Mouse (Mus musculus) hindbrain, embryonic 16.5 days (tissue): ENCODE results near the gene Gsto2. TPM values are rescaled to one million over a fixed set of nuclear protein-coding genes. Genes with fewer than 3 reads are reported as not detected.

Experiments
- ATAC-seq: fragments of 200-750 bp; cut with Nextera tagmentation; 2 replicates; pipeline ENCODE4 v1.8.0; 2017; ENCODE audit warnings: moderate TSS enrichment, moderate library complexity
- H3K27ac ChIP-seq: fragments of 300-500 bp; sonication (generic); 2 replicates; pipeline ENCODE4 v1.5.1; 2014; ENCODE audit warnings: low read depth, mild to moderate bottlenecking, control low read depth, low read length, moderate library complexity
- H3K27me3 ChIP-seq: fragments of 300-500 bp; sonication (generic); replicated peaks from 2 replicates; pipeline ENCODE4 v1.6.1; 2014; ENCODE audit warnings: low read length; ENCODE audit not compliant: control insufficient read depth, insufficient read depth
- H3K36me3 ChIP-seq: fragments of 300-500 bp; sonication (generic); 2 replicates; pipeline ENCODE4 v1.6.1; 2014; ENCODE audit warnings: mild to moderate bottlenecking, low read length, moderate library complexity, mixed read lengths; ENCODE audit not compliant: control insufficient read depth, insufficient read depth
- H3K4me1 ChIP-seq: fragments of 300-500 bp; sonication (generic); 2 replicates; pipeline ENCODE4 v1.6.1; 2014; ENCODE audit warnings: low read depth, low read length; ENCODE audit not compliant: control insufficient read depth, insufficient read depth
- H3K4me2 ChIP-seq: fragments of 300-500 bp; sonication (generic); 2 replicates; pipeline ENCODE4 v1.6.1; 2014; ENCODE audit warnings: mild to moderate bottlenecking, low read length, control low read depth, moderate library complexity
- H3K4me3 ChIP-seq: fragments of 300-500 bp; sonication (generic); 2 replicates; pipeline ENCODE4 v1.5.1; 2014; ENCODE audit warnings: mild to moderate bottlenecking, low read length, control low read depth, moderate library complexity
- H3K9ac ChIP-seq: fragments of 300-500 bp; sonication (generic); 2 replicates; pipeline ENCODE4 v1.6.1; 2014; ENCODE audit warnings: low read depth, mild to moderate bottlenecking, control low read depth, low read length, moderate library complexity
- H3K9me3 ChIP-seq: fragments of 300-500 bp; sonication (generic); 2 replicates; pipeline ENCODE4 v1.6.1; 2014; ENCODE audit warnings: mild to moderate bottlenecking, low read length, moderate library complexity; ENCODE audit not compliant: control insufficient read depth
- WGBS: fragments of 180-500 bp; shearing (Covaris S2); extraction: QIAGEN DNeasy Blood & Tissue Kit; methylation state at CpG from one replicate; pipeline ENCODE4 v1.1.7; 2014; 5-methylcytosine and 5-hydroxymethylcytosine counted together
- polyA plus RNA-seq: library from polyadenylated mRNA; unstranded; fragments of >200 nt; fragmentation: Nextera tagmentation; extraction: Ambion mirVana; gene quantifications from 2 replicates; pipeline ENCODE4 v1.2.1, GENCODE M21; 2015

The Gsto2 gene
- polyA plus RNA-seq, 1 experiment from 2014 or later = 1.2 TPM

- no peak for ATAC-seq
- H3K9me3 ChIP-seq = no peaks in the 10 kb centered on the region
- H3K4me2 ChIP-seq = no peak overlapping the region
- H3K27ac ChIP-seq = no peak overlapping the region
- no peaks in the 10 kb centered on the region for H3K27me3 ChIP-seq
- no peak overlapping the region for H3K9ac ChIP-seq
- 91% methylated on average over 11 of the region's 11 CpGs for WGBS
- H3K4me1 ChIP-seq = no peaks in the 10 kb centered on the region
- H3K4me3 ChIP-seq = no peak overlapping the region
- no peaks in the 10 kb centered on the region for H3K36me3 ChIP-seq
Measured at GRCm38 (mm10) chr19:47885886-47886285, 20.6 kb downstream of the Gsto2 start.

- no peak overlapping the region for H3K9ac ChIP-seq
- H3K36me3 ChIP-seq = no peaks in the 10 kb centered on the region
- H3K9me3 ChIP-seq = no peaks in the 10 kb centered on the region
- no peaks in the 10 kb centered on the region for H3K4me1 ChIP-seq
- H3K4me3 ChIP-seq = no peak overlapping the region
- H3K27ac ChIP-seq = no peak overlapping the region
- H3K27me3 ChIP-seq = no peaks in the 10 kb centered on the region
- H3K4me2 ChIP-seq = no peak overlapping the region
- 79% methylated on average over 7 of the region's 7 CpGs for WGBS
- ATAC-seq = no peak
Measured at GRCm38 (mm10) chr19:47886617-47887016, 21.3 kb downstream of the Gsto2 start.

- 74% methylated on average over 10 of the region's 10 CpGs for WGBS
- H3K4me2 ChIP-seq = no peak overlapping the region
Measured at GRCm38 (mm10) chr19:47887417-47887816, 22.1 kb downstream of the Gsto2 start.

GRCm38 (mm10) chr19:47888037-47888436 lies 22.7 kb downstream of the Gsto2 start:
- WGBS = 92% methylated on average over 8 of the region's 8 CpGs

More at GRCm38 (mm10) chr19:47887417-47887816, 22.1 kb downstream of the Gsto2 start:
- Histone ChIP-seq H3K4me1 (no peaks in the 10 kb centered on the region), H3K9me3 (no peaks in the 10 kb centered on the region), H3K27me3 (no peaks in the 10 kb centered on the region), H3K27ac (no peak overlapping the region), H3K4me3 (no peak overlapping the region), H3K36me3 (no peaks in the 10 kb centered on the region), H3K9ac (no peak overlapping the region)
- ATAC-seq = peak; percentile 32; the same call in 1 of the 2 replicates

GRCm38 (mm10) chr19:47890489-47891130 lies 25.3 kb downstream of the Gsto2 start:
- 74% methylated on average over 10 of the region's 10 CpGs for WGBS
- H3K9ac ChIP-seq = no peak overlapping the region
- H3K27me3 ChIP-seq = no peaks in the 10 kb centered on the region
- no peak for ATAC-seq
- H3K9me3 ChIP-seq = no peaks in the 10 kb centered on the region
- no peak overlapping the region for H3K4me3 ChIP-seq
- no peak overlapping the region for H3K4me2 ChIP-seq
- no peak overlapping the region for H3K27ac ChIP-seq
- peaks cover 1% of the 10 kb centered on the region; the same call in 1 of the 2 replicates for H3K36me3 ChIP-seq
- H3K4me1 ChIP-seq = no peaks in the 10 kb centered on the region

More at GRCm38 (mm10) chr19:47888037-47888436, 22.7 kb downstream of the Gsto2 start:
- Histone ChIP-seq H3K9me3 (no peaks in the 10 kb centered on the region), H3K4me1 (no peaks in the 10 kb centered on the region), H3K27me3 (no peaks in the 10 kb centered on the region), H3K4me3 (no peak overlapping the region), H3K36me3 (no peaks in the 10 kb centered on the region), H3K27ac (no peak overlapping the region), H3K9ac (no peak overlapping the region), H3K4me2 (no peak overlapping the region)
- ATAC-seq = no peak

- H3K9ac ChIP-seq = no peak overlapping the region
- no peaks in the 10 kb centered on the region for H3K27me3 ChIP-seq
- H3K27ac ChIP-seq = no peak overlapping the region
- H3K4me2 ChIP-seq = no peak overlapping the region
- H3K4me3 ChIP-seq = no peak overlapping the region
- 86% methylated on average over 11 of the region's 11 CpGs for WGBS
- peaks cover 2% of the 10 kb centered on the region; the same call in 1 of the 2 replicates for H3K36me3 ChIP-seq
- H3K4me1 ChIP-seq = no peaks in the 10 kb centered on the region
- H3K9me3 ChIP-seq = no peaks in the 10 kb centered on the region
- ATAC-seq = no peak
Measured at GRCm38 (mm10) chr19:47891562-47892312, 26.4 kb downstream of the Gsto2 start.

GRCm38 (mm10) chr19:47893092-47893491 lies 27.8 kb downstream of the Gsto2 start:
- H3K27ac ChIP-seq = no peak overlapping the region
- H3K36me3 ChIP-seq = peaks cover 6% of the 10 kb centered on the region; the same call in 1 of the 2 replicates
- no peaks in the 10 kb centered on the region for H3K27me3 ChIP-seq
- no peaks in the 10 kb centered on the region for H3K9me3 ChIP-seq
- no peak overlapping the region for H3K4me3 ChIP-seq
- H3K9ac ChIP-seq = no peak overlapping the region
- ATAC-seq = no peak
- 93% methylated on average over 6 of the region's 6 CpGs for WGBS
- H3K4me2 ChIP-seq = no peak overlapping the region
- H3K4me1 ChIP-seq = no peaks in the 10 kb centered on the region

GRCm38 (mm10) chr19:47898472-47899079 lies 33.2 kb downstream of the Gsto2 start:
- Histone ChIP-seq H3K4me2 (no peak overlapping the region), H3K36me3 (peaks cover 6% of the 10 kb centered on the region; the same call in 1 of the 2 replicates), H3K4me1 (no peaks in the 10 kb centered on the region; the same call in 1 of the 2 replicates), H3K9ac (no peak overlapping the region), H3K27me3 (no peaks in the 10 kb centered on the region), H3K4me3 (no peak overlapping the region), H3K9me3 (no peaks in the 10 kb centered on the region), H3K27ac (no peak overlapping the region)
- WGBS = 91% methylated on average over 8 of the region's 8 CpGs
- ATAC-seq = no peak

- Histone ChIP-seq H3K36me3 (peaks cover 6% of the 10 kb centered on the region; the same call in 1 of the 2 replicates), H3K4me3 (no peak overlapping the region), H3K4me2 (no peak overlapping the region), H3K9ac (no peak overlapping the region), H3K9me3 (no peaks in the 10 kb centered on the region), H3K27me3 (no peaks in the 10 kb centered on the region), H3K4me1 (no peaks in the 10 kb centered on the region; the same call in 1 of the 2 replicates), H3K27ac (no peak overlapping the region)
- no peak for ATAC-seq
- WGBS = 59% methylated on average over 6 of the region's 6 CpGs
Measured at GRCm38 (mm10) chr19:47900012-47900411, 34.7 kb downstream of the Gsto2 start.
